Mouse (Mus musculus) kidney, embryonic 14.5 days (tissue): Measurements from ENCODE around the gene Palm. TPM values are rescaled to one million over a fixed set of nuclear protein-coding genes. Genes with fewer than 3 reads are reported as not detected.

Source experiments
- ATAC-seq: fragments of 200-750 bp; cut with Nextera tagmentation; 2 replicates; pipeline ENCODE4 v1.8.0; 2017; ENCODE audit warnings: moderate number of reproducible peaks, mild to moderate bottlenecking, moderate TSS enrichment, moderate library complexity; ENCODE audit not compliant: low FRiP score, low TSS enrichment
- H3K27ac ChIP-seq: fragments of 300-500 bp; sonication (generic); 2 replicates; pipeline ENCODE4 v1.5.1; 2014; ENCODE audit warnings: low read depth, mild to moderate bottlenecking, low read length, moderate library complexity, mixed read lengths
- H3K27me3 ChIP-seq: fragments of 300-500 bp; sonication (generic); 2 replicates; pipeline ENCODE4 v1.6.1; 2014; ENCODE audit warnings: mild to moderate bottlenecking, low read length; ENCODE audit not compliant: control insufficient read depth, insufficient read depth
- H3K36me3 ChIP-seq: fragments of 300-500 bp; sonication (generic); 2 replicates; pipeline ENCODE4 v1.6.1; 2014; ENCODE audit warnings: low read length, mixed read lengths; ENCODE audit not compliant: control insufficient read depth, insufficient read depth
- H3K4me1 ChIP-seq: fragments of 300-500 bp; sonication (generic); 2 replicates; pipeline ENCODE4 v1.6.1; 2014; ENCODE audit warnings: low read length, mixed read lengths; ENCODE audit not compliant: control insufficient read depth, insufficient read depth
- H3K4me2 ChIP-seq: fragments of 300-500 bp; sonication (generic); replicated peaks from 2 replicates; pipeline ENCODE4 v1.6.1; 2014; ENCODE audit warnings: low read depth, mild to moderate bottlenecking, low read length
- H3K4me3 ChIP-seq: fragments of 300-500 bp; sonication (generic); 2 replicates; pipeline ENCODE4 v1.5.1; 2014; ENCODE audit warnings: mild to moderate bottlenecking, low read length
- H3K9ac ChIP-seq: fragments of 300-500 bp; sonication (generic); 2 replicates; pipeline ENCODE4 v1.6.1; 2014; ENCODE audit warnings: low read depth, mild to moderate bottlenecking, low read length, moderate library complexity
- H3K9me3 ChIP-seq: fragments of 300-500 bp; sonication (generic); 2 replicates; pipeline ENCODE4 v1.6.1; 2016; ENCODE audit warnings: low read length; ENCODE audit not compliant: control insufficient read depth
- WGBS: fragments of 180-500 bp; shearing (Covaris S2); extraction: QIAGEN DNeasy Blood & Tissue Kit; methylation state at CpG from one replicate; pipeline ENCODE4 v1.1.7; 2014; 5-methylcytosine and 5-hydroxymethylcytosine counted together
- polyA plus RNA-seq: library from polyadenylated mRNA; unstranded; fragments of >200 nt; fragmentation: Nextera tagmentation; extraction: Ambion mirVana; gene quantifications from 2 replicates; pipeline ENCODE4 v1.2.1, GENCODE M21; 2014

The Palm gene
- polyA plus RNA-seq, 1 experiment from 2014 or later: 136 TPM

GRCm38 (mm10) chr10:79856704-79857451, 63.5 kb downstream of the Palm start:
- 24% methylated on average over 7 of the region's 7 CpGs for WGBS
- H3K27ac ChIP-seq: peak overlapping the region; percentile 15; the same call in 1 of the 2 replicates
- peaks cover 58% of the 10 kb centered on the region for H3K36me3 ChIP-seq
- H3K4me2 ChIP-seq: peak overlapping the region; percentile 100
- no peaks in the 10 kb centered on the region for H3K9me3 ChIP-seq
- no peak for ATAC-seq
- peak overlapping the region; percentile 100 for H3K4me3 ChIP-seq
- peak overlapping the region; percentile 100 for H3K9ac ChIP-seq
- H3K27me3 ChIP-seq: no peaks in the 10 kb centered on the region
- H3K4me1 ChIP-seq: peaks cover 54% of the 10 kb centered on the region

- Histone ChIP-seq H3K4me3 (peak overlapping the region; percentile 100), H3K27me3 (no peaks in the 10 kb centered on the region), H3K4me1 (peaks cover 48% of the 10 kb centered on the region), H3K4me2 (peak overlapping the region; percentile 100), H3K36me3 (peaks cover 64% of the 10 kb centered on the region), H3K9me3 (no peaks in the 10 kb centered on the region), H3K9ac (peak overlapping the region; percentile 100), H3K27ac (peak overlapping the region; percentile 15; the same call in 1 of the 2 replicates)
- 19% methylated on average over 4 of the region's 4 CpGs for WGBS
- no peak for ATAC-seq
Measured at GRCm38 (mm10) chr10:79857452-79857811, 64.1 kb downstream of the Palm start.

GRCm38 (mm10) chr10:79857894-79858293, 64.5 kb downstream of the Palm start:
- H3K9ac ChIP-seq: peak overlapping the region; percentile 100; the same call in 1 of the 2 replicates
- peak overlapping the region; percentile 17; the same call in 1 of the 2 replicates for H3K27ac ChIP-seq
- H3K36me3 ChIP-seq: peaks cover 68% of the 10 kb centered on the region
- H3K27me3 ChIP-seq: no peaks in the 10 kb centered on the region
- peak overlapping the region; percentile 100 for H3K4me3 ChIP-seq
- H3K9me3 ChIP-seq: no peaks in the 10 kb centered on the region
- no peak for ATAC-seq
- peak overlapping the region; percentile 100 for H3K4me2 ChIP-seq
- peaks cover 44% of the 10 kb centered on the region for H3K4me1 ChIP-seq
- 59% methylated on average over 2 of the region's 2 CpGs for WGBS

GRCm38 (mm10) chr10:79858416-79859074, 65.2 kb downstream of the Palm start:
- H3K9me3 ChIP-seq: no peaks in the 10 kb centered on the region
- H3K4me1 ChIP-seq: peaks cover 40% of the 10 kb centered on the region
- peak overlapping the region; percentile 100 for H3K4me3 ChIP-seq
- H3K27me3 ChIP-seq: no peaks in the 10 kb centered on the region
- 48% methylated on average over 17 of the region's 17 CpGs for WGBS
- ATAC-seq: no peak
- H3K36me3 ChIP-seq: peaks cover 75% of the 10 kb centered on the region
- H3K9ac ChIP-seq: peak overlapping the region; percentile 100; the same call in 1 of the 2 replicates
- peak overlapping the region; percentile 20 for H3K27ac ChIP-seq
- H3K4me2 ChIP-seq: peak overlapping the region; percentile 100

- Histone ChIP-seq H3K4me1 (peaks cover 40% of the 10 kb centered on the region), H3K4me3 (no peak overlapping the region), H3K9ac (no peak overlapping the region), H3K9me3 (no peaks in the 10 kb centered on the region), H3K27me3 (no peaks in the 10 kb centered on the region), H3K27ac (no peak overlapping the region), H3K36me3 (peaks cover 76% of the 10 kb centered on the region), H3K4me2 (no peak overlapping the region)
- ATAC-seq: no peak
- 81% methylated on average over 11 of the region's 11 CpGs for WGBS
Measured at GRCm38 (mm10) chr10:79859116-79859515, 65.7 kb downstream of the Palm start.

- no peak overlapping the region for H3K4me3 ChIP-seq
- H3K27ac ChIP-seq: peak overlapping the region; percentile 17; the same call in 1 of the 2 replicates
- H3K27me3 ChIP-seq: no peaks in the 10 kb centered on the region
- no peaks in the 10 kb centered on the region for H3K9me3 ChIP-seq
- no peak overlapping the region for H3K4me2 ChIP-seq
- H3K4me1 ChIP-seq: peaks cover 40% of the 10 kb centered on the region
- no peak overlapping the region; the same call in 1 of the 2 replicates for H3K9ac ChIP-seq
- no peak for ATAC-seq
- WGBS: 89% methylated on average over 26 of the region's 26 CpGs
- H3K36me3 ChIP-seq: peaks cover 86% of the 10 kb centered on the region
Measured at GRCm38 (mm10) chr10:79860079-79860911, 66.9 kb downstream of the Palm start.

GRCm38 (mm10) chr10:79861230-79862048, 68.1 kb downstream of the Palm start:
- no peak overlapping the region for H3K9ac ChIP-seq

More at GRCm38 (mm10) chr10:79861230-79862048, 68.1 kb downstream of the Palm start:
- whole genome bisulfite sequencing: 66% methylated on average over 25 of the region's 25 CpGs
- peak overlapping the region; percentile 24; the same call in 1 of the 2 replicates for H3K27ac ChIP-seq
- ATAC-seq: no peak
- no peaks in the 10 kb centered on the region for H3K27me3 ChIP-seq
- no peak overlapping the region for H3K4me2 ChIP-seq
- H3K9me3 ChIP-seq: no peaks in the 10 kb centered on the region
- peaks cover 93% of the 10 kb centered on the region for H3K36me3 ChIP-seq
- no peak overlapping the region for H3K4me3 ChIP-seq
- H3K4me1 ChIP-seq: peaks cover 38% of the 10 kb centered on the region
